In the genomic region with DNA sequence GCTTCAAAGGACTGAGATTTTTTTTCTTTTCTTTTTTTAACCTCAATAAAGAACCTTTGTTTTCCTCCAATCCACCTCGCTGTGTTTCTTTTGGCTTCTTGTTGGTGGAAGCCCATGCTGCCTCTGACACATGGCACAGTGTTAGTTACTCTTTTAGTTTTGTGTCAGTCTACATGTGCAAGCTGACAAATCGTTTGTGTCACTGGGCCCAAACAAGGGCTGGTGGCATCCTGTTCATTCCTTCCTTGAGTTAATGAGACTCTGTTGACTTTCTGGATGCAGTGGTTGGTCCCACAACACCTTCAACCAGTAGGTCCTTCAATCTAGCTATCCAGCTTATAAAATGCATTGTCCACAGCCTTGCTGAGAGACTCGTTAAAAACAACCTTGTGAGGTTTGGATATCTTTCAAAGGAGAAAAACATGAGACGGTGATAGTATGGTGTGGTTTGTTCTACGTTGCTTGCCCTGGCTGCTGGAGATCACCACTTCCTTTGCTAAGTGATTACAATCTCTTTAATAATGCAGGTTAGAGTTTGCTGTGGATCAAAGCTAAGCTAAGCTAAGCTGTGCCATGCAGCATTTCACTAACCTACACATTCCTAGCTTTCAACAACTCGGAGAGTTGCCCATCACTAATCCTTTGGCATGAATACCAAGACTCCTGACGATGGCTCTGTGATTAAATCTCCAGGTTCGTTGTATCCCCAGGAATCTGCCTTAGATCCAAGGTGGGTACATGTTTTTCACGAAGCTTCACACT, we compare ENCODE assay signal across 22 mouse cellular contexts. TPM values are rescaled to one million over a fixed set of nuclear protein-coding genes. Genes with fewer than 3 reads are reported as not detected.
A peak's percentile ranks its signal among the peaks of the same experiment; 100 is the strongest.
DNase-seq lines count a peak whose midpoint lies in the region; ATAC-seq and TF ChIP-seq lines count a peak whose summit lies in the region.
"Had no signal": no experiment of that assay in that cellular context is flagged by ENCODE, and none has a peak within 500 bp of the region (broad histone marks: within the 10 kb centered on the region; RNA-seq: fewer than 3 reads in every experiment).

No protein-coding gene starts in this region.

- no peak for TF ChIP-seq CTCF in MEL (IDR thresholded peaks at IDR 0.05 in 2 of 3, conservative IDR thresholded peaks at IDR 0.05 in 1 of 3; ENCODE audit: control insufficient read depth in 1 of 3, insufficient read depth in 1 of 3, low read depth in 2 of 3, low read length in 3 of 3, poor library complexity in 1 of 3, severe bottlenecking in 1 of 3)
- TF ChIP-seq CTCF in kidney, adult 2 months (conservative IDR thresholded peaks at IDR 0.05; ENCODE audit: insufficient read depth, insufficient read length, low read depth, low read length), result no peak

- H3K4me3 ChIP-seq in MEL (ENCODE audit: control insufficient read depth in 1 of 2, insufficient read depth in 1 of 2, low read depth in 2 of 2, low read length in 2 of 2), result no peak overlapping the region
- H3K4me3 ChIP-seq in kidney, adult 2 months (ENCODE audit: insufficient read depth, low read depth, low read length), result no peak overlapping the region
- H3K4me3 ChIP-seq: heart, adult 2 months; heart, embryonic 10.5 days; heart, embryonic 13.5 days; hindbrain, embryonic 12.5 days; hindbrain, embryonic 15.5 days had no signal

- H3K27me3 ChIP-seq in MEL (ENCODE audit: control insufficient read depth in 1 of 2, insufficient read depth in 2 of 2, low read length in 2 of 2), result peaks cover 0 to 3% of the 10 kb centered on the region in 2 experiments; a peak in 3 of 4 replicates
- no peaks in the 10 kb centered on the region for H3K27me3 ChIP-seq in kidney, adult 2 months (replicated peaks; ENCODE audit: control insufficient read depth, insufficient read depth, low read length)
- H3K27me3 ChIP-seq: hindbrain, embryonic 12.5 days; hindbrain, embryonic 15.5 days had no signal

- no peak for TF ChIP-seq RAD21 in MEL (IDR thresholded peaks at IDR 0.05; ENCODE audit: low read depth, low read length)

- H3K79me2 ChIP-seq in MEL (ENCODE audit: control insufficient read depth, insufficient read depth, low read length, poor library complexity), result no peaks in the 10 kb centered on the region

- 78% methylated on average over 9 of the region's 9 CpGs for WGBS in kidney, adult 2 months

- DNase-seq in CD4-positive helper T cell, adult 2 months (ENCODE audit: low read depth, low spot score), result peak; percentile 74
- no peak for DNase-seq in MEL (ENCODE audit: low read depth, low spot score)
- DNase-seq in fat pad, adult 2 months (ENCODE audit: extremely low read depth, low read depth, low spot score), result peak; percentile 98
- no peak for DNase-seq in left cerebral cortex, postnatal 25 days (ENCODE audit: low spot score in 2 of 2)
- no peak for DNase-seq in kidney, adult 2 months
- no peak for DNase-seq in heart, postnatal 10 days
- DNase-seq in lung, postnatal 36 days, result no peak
- DNase-seq: adrenal gland, adult 2 months; adrenal gland, postnatal 36 days; cerebellum, adult 18-20 months; cerebellum, adult 9-10 months; cerebellum, postnatal 14 days; gastrocnemius, postnatal 25 days; heart, adult 2 months; kidney, adult 18-20 months had no signal

- intact Hi-C loops in left cerebral cortex, postnatal 25 days (cut with DNase I), result no loop called here
- intact Hi-C loops in heart, postnatal 10 days (cut with DNase I), result no loop called here

- TF ChIP-seq EP300 in MEL (IDR thresholded peaks at IDR 0.05; ENCODE audit: low read depth in 1 of 2, low read length in 2 of 2), result no peak; a peak in 1 of 4 replicates

- H3K9ac ChIP-seq in MEL (ENCODE audit: control insufficient read depth, low read depth, low read length, poor library complexity, severe bottlenecking), result no peak overlapping the region
- H3K9ac ChIP-seq: heart, embryonic 13.5 days; hindbrain, embryonic 12.5 days; hindbrain, embryonic 15.5 days had no signal

- peaks cover 0 to 6% of the 10 kb centered on the region in 2 experiments; a peak in 2 of 4 replicates for H3K36me3 ChIP-seq in MEL (ENCODE audit: control insufficient read depth in 1 of 2, insufficient read depth in 2 of 2, low read length in 2 of 2)
- no peaks in the 10 kb centered on the region for H3K36me3 ChIP-seq in kidney, adult 2 months (ENCODE audit: control insufficient read depth, insufficient read depth, low read length)
- H3K36me3 ChIP-seq: heart, embryonic 10.5 days; heart, embryonic 13.5 days; hindbrain, embryonic 12.5 days; hindbrain, embryonic 15.5 days had no signal

- H3K9me3 ChIP-seq in MEL (replicated peaks; ENCODE audit: insufficient read depth, low read length), result no peaks in the 10 kb centered on the region
- H3K9me3 ChIP-seq: heart, embryonic 10.5 days; heart, embryonic 13.5 days; hindbrain, embryonic 12.5 days; hindbrain, embryonic 15.5 days had no signal

- no peak overlapping the region for H3K27ac ChIP-seq in MEL (ENCODE audit: control insufficient read depth, low read depth, low read length)
- H3K27ac ChIP-seq in kidney, adult 2 months (ENCODE audit: insufficient read depth, low read depth, low read length), result no peak overlapping the region
- H3K27ac ChIP-seq: heart, adult 2 months; heart, embryonic 10.5 days; heart, embryonic 13.5 days; hindbrain, embryonic 12.5 days; hindbrain, embryonic 15.5 days had no signal

- ATAC-seq in inflammation-experienced regulatory T-cells, adult 6 months, result peak; percentile 96
- ATAC-seq: forebrain, embryonic 14.5 days; intestine, embryonic 16.5 days had no signal

- H3K4me1 ChIP-seq in MEL (ENCODE audit: control insufficient read depth in 1 of 2, insufficient read depth in 2 of 2, low read length in 2 of 2), result peaks cover 4 to 8% of the 10 kb centered on the region in 2 experiments
- no peaks in the 10 kb centered on the region for H3K4me1 ChIP-seq in kidney, adult 2 months (ENCODE audit: control insufficient read depth, insufficient read depth, low read length)
- H3K4me1 ChIP-seq: hindbrain, embryonic 12.5 days; hindbrain, embryonic 15.5 days had no signal

- no peak for TF ChIP-seq POLR2A in MEL (IDR thresholded peaks at IDR 0.05; ENCODE audit: control insufficient read depth in 1 of 2, insufficient read depth in 1 of 2, low read depth in 1 of 2, low read length in 2 of 2, poor library complexity in 1 of 2)
- no peak for TF ChIP-seq POLR2A in kidney, adult 2 months (IDR thresholded peaks at IDR 0.05; ENCODE audit: low read depth, low read length)

TF ChIP-seq in MEL, 35 proteins besides CTCF, POLR2A, EP300 and RAD21:
- no peak for TF ChIP-seq ZKSCAN1 (IDR thresholded peaks at IDR 0.05; ENCODE audit: low read depth, low read length)
- peak; percentile 10; the same call in 1 of the 2 replicates for TF ChIP-seq TCF12 (IDR thresholded peaks at IDR 0.05; ENCODE audit: low read depth, low read length)

RNA-seq across cellular contexts. Expression of a gene that starts 12.6 kb away (rescaled TPM):
- total RNA-seq in MEL (2012; rRNA removed), result 4.9 and 5.9 TPM in 2 replicates
- 1 to 10 TPM in 1 of 2 experiments, not detected in 1; 8.2 TPM for polyA plus RNA-seq in MEL (2012; ENCODE audit: insufficient read depth in 1 of 2, insufficient read length in 2 of 2, low read depth in 1 of 2, low replicate concordance in 2 of 2, missing spikeins in 1 of 2)
- 10 to 100 TPM; 33.3 to 66.4 (median 57.1) TPM for polyA plus RNA-seq in inflammation-experienced regulatory T-cells, adult 6 months (2017; shearing (Covaris generic))
- total RNA-seq in left cerebral cortex, postnatal 25 days (2021), result 10 to 100 TPM; 29.8 to 33.1 TPM
- 6.0 and 6.8 TPM in 2 replicates for polyA plus RNA-seq in kidney, adult 2 months (2012; rRNA removed)
- total RNA-seq in heart, postnatal 10 days (2021), result 1 to 10 TPM; 8.5 to 10.0 TPM

Comparison
In these comparisons a context has a peak if more than half of its experiments do, and no peak if none do; other contexts are left out.
1. DNase-seq: peak in CD4-positive helper T cell, adult 2 months (single experiment) and fat pad, adult 2 months (single experiment); none in MEL (single experiment), left cerebral cortex, postnatal 25 days (0 of 2), kidney, adult 2 months (single experiment), heart, postnatal 10 days (0 of 2) and lung, postnatal 36 days (single experiment).